Mouse (Mus musculus) kidney, adult 2 months (tissue): ENCODE results near the gene Pbxip1. TPM values are rescaled to one million over a fixed set of nuclear protein-coding genes. Genes with fewer than 3 reads are reported as not detected.

Experiments used
- DNase-seq: peaks from one replicate; pipeline ENCODE4 v3.0.0; 2021
- H3K27ac ChIP-seq: fragments of 200-500 bp; 2 replicates; pipeline ENCODE4 v1.5.1; 2012; ENCODE audit warnings: low read depth, low read length, control low read depth, inconsistent platforms; ENCODE audit not compliant: insufficient read depth
- H3K27me3 ChIP-seq: fragments of 200-500 bp; replicated peaks from 2 replicates; pipeline ENCODE4 v1.6.1; 2012; ENCODE audit warnings: mild to moderate bottlenecking, moderate library complexity, low read length, inconsistent platforms; ENCODE audit not compliant: control insufficient read depth, insufficient read depth
- H3K36me3 ChIP-seq: fragments of 200-500 bp; 2 replicates; pipeline ENCODE4 v1.6.1; 2012; ENCODE audit warnings: mild to moderate bottlenecking, moderate library complexity, low read length, inconsistent platforms; ENCODE audit not compliant: control insufficient read depth, insufficient read depth
- H3K4me1 ChIP-seq: fragments of 200-500 bp; 2 replicates; pipeline ENCODE4 v1.6.1; 2011; ENCODE audit warnings: low read length; ENCODE audit not compliant: control insufficient read depth, insufficient read depth
- H3K4me3 ChIP-seq: fragments of 200-500 bp; 2 replicates; pipeline ENCODE4 v1.5.1; 2011; ENCODE audit warnings: mild to moderate bottlenecking, low read depth, low read length, control low read depth; ENCODE audit not compliant: insufficient read depth
- CTCF ChIP-seq: fragments of 200-500 bp; conservative IDR thresholded peaks from 2 replicates; pipeline ENCODE4 v1.5.1; 2011; ENCODE audit warnings: low read depth, mild to moderate bottlenecking, control low read depth, low read length, moderate library complexity, mixed read lengths; ENCODE audit not compliant: insufficient read depth, insufficient read length
- POLR2A ChIP-seq: fragments of 200-500 bp; IDR thresholded peaks from one replicate; pipeline ENCODE4 v1.6.1; 2011; ENCODE audit warnings: low read depth, low read length, control low read depth
- WGBS: fragments of 180-500 bp; shearing (Covaris S2); methylation state at CpG from one replicate; pipeline ENCODE4 v1.1.7; 2018; 5-methylcytosine and 5-hydroxymethylcytosine counted together
- polyA plus RNA-seq: library from polyadenylated mRNA; depleted of rRNA; stranded (reverse); fragments of >200 nt; gene quantifications from 2 replicates; pipeline ENCODE4 v1.2.3, GENCODE M21; 2012

Gene Pbxip1
- polyA plus RNA-seq, 1 experiment, result 61.3 TPM

GRCm38 (mm10) chr3:89479055-89479454, 42.5 kb downstream of the Pbxip1 start:
- no peaks in the 10 kb centered on the region for H3K27me3 ChIP-seq
- DNase-seq, result no peak
- WGBS, result 72% methylated on average over 6 of the region's 6 CpGs
- no peak overlapping the region for H3K27ac ChIP-seq
- no peak overlapping the region for H3K4me3 ChIP-seq
- H3K4me1 ChIP-seq, result no peaks in the 10 kb centered on the region
- TF ChIP-seq POLR2A (no peak), CTCF (no peak)
- no peaks in the 10 kb centered on the region for H3K36me3 ChIP-seq

GRCm38 (mm10) chr3:89481488-89481887, 45.0 kb downstream of the Pbxip1 start:
- H3K4me1 ChIP-seq, result no peaks in the 10 kb centered on the region
- no peak for DNase-seq
- no peaks in the 10 kb centered on the region for H3K27me3 ChIP-seq
- WGBS, result 39% methylated on average over 2 of the region's 2 CpGs
- no peak overlapping the region for H3K27ac ChIP-seq
- no peak overlapping the region for H3K4me3 ChIP-seq
- no peak for TF ChIP-seq POLR2A
- TF ChIP-seq CTCF, result peak; percentile 62
- no peaks in the 10 kb centered on the region for H3K36me3 ChIP-seq

DNA sequence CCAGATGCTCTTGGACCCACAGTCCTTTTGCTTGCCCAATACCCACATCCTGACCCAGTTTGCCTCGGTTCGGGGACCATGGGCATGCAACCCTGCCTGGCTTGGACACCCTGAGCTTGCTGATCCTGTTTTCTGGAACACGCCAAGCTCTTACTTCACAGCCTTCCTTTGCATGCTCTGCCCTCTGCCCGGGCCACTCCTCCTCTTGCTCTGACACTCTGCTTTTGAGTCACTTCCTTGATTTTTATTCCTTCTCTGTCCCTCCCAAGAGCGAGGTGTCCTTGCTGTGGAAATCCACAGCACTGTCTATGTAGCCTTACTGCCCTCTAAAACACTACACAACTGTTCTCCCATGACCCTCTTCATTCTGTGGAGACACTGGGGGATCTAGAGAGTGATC, 45.7 kb downstream of the Pbxip1 start:
- no peak for DNase-seq
- no peak for TF ChIP-seq POLR2A
- TF ChIP-seq CTCF, result no peak
- H3K27me3 ChIP-seq, result no peaks in the 10 kb centered on the region

GRCm38 (mm10) chr3:89484766-89485524, 48.4 kb downstream of the Pbxip1 start:
- TF ChIP-seq CTCF (peak; percentile 95), POLR2A (no peak)
- DNase-seq, result peak; percentile 77
- no peak overlapping the region for H3K4me3 ChIP-seq
- no peaks in the 10 kb centered on the region for H3K27me3 ChIP-seq
- WGBS, result 17% methylated on average over 24 of the region's 24 CpGs
- H3K36me3 ChIP-seq, result no peaks in the 10 kb centered on the region
- H3K4me1 ChIP-seq, result peaks cover 6% of the 10 kb centered on the region; the same call in 1 of the 2 replicates
- H3K27ac ChIP-seq, result no peak overlapping the region

More for the DNA sequence above, 45.7 kb downstream of the Pbxip1 start:
- Histone ChIP-seq H3K4me1 (0 out of 2 replicates have a peak, but pooled peaks cover 4% of the 10 kb centered on the region), H3K36me3 (no peaks in the 10 kb centered on the region), H3K27ac (no peak overlapping the region), H3K4me3 (no peak overlapping the region)
- 67% methylated on average over 5 of the region's 5 CpGs for WGBS

DNA sequence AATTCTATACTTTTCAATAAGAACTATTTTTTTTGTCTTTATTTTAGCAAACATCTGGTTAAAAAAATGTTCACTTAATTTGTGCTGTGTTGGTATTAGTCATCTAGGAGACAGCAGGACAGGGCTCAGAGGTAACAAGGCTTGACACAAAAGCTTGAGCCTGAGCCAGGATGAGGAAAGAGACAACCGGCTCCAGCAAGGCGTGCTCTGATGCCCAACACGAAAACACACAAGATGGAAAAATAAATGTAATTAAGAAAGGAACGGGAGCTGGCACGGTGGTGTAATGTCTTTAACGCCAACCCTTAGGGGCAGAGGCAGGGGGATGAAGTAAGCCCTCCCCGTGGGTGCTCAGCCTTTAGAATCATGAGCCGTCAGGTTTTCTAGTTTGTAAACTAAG, 49.6 kb downstream of the Pbxip1 start:
- no peak for DNase-seq
- no peaks in the 10 kb centered on the region for H3K27me3 ChIP-seq

GRCm38 (mm10) chr3:89486916-89487702, 50.6 kb downstream of the Pbxip1 start:
- TF ChIP-seq CTCF, result no peak
- no peak for TF ChIP-seq POLR2A
- Histone ChIP-seq H3K4me1 (peaks cover 8% of the 10 kb centered on the region; the same call in 1 of the 2 replicates), H3K4me3 (no peak overlapping the region), H3K36me3 (no peaks in the 10 kb centered on the region), H3K27me3 (no peaks in the 10 kb centered on the region), H3K27ac (0 out of 2 replicates have a peak overlapping the region, but pooled peaks have one; percentile 10)
- 49% methylated on average over 20 of the region's 20 CpGs for WGBS
- no peak for DNase-seq

More for the DNA sequence above, 49.6 kb downstream of the Pbxip1 start:
- H3K4me3 ChIP-seq, result no peak overlapping the region
- H3K36me3 ChIP-seq, result no peaks in the 10 kb centered on the region
- peaks cover 6% of the 10 kb centered on the region; the same call in 1 of the 2 replicates for H3K4me1 ChIP-seq
- no peak overlapping the region for H3K27ac ChIP-seq
- no peak for TF ChIP-seq CTCF
- no peak for TF ChIP-seq POLR2A
- 58% methylated on average over 8 of the region's 8 CpGs for WGBS

DNA sequence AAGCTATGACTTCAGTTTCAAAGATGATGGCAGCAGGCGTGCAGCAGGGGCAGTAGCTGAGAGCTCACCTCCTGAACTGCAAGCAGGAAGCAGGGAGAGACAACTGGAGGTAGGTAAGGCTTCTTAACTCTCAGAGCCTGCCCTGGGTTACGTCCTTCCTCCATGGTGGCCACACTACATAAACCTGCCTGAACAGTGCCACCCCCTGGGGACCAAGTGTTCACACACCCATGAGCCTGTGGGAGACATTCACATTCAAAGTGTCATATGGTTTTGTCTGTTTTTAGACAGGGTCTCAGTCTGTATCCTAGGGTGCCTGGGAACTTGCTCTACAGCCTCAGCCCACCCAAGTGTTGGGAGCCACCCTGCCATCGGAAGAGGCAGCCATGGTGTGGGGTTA, 54.3 kb downstream of the Pbxip1 start:
- no peaks in the 10 kb centered on the region for H3K36me3 ChIP-seq
- WGBS, result 96% methylated on average over 3 of the region's 3 CpGs

More for the DNA sequence above, 54.3 kb downstream of the Pbxip1 start:
- no peak for TF ChIP-seq POLR2A
- TF ChIP-seq CTCF, result 0 out of 2 replicates have a peak, but pooled peaks have one; percentile 13
- Histone ChIP-seq H3K4me1 (peaks cover 19% of the 10 kb centered on the region; the same call in 1 of the 2 replicates), H3K4me3 (no peak overlapping the region), H3K27ac (no peak overlapping the region), H3K27me3 (no peaks in the 10 kb centered on the region)
- DNase-seq, result no peak
